Mouse (Mus musculus): ENCODE data around the gene H60c.
"Not testable (repeated sequence)": the region's sequence is repeated elsewhere in the genome, so short reads cannot be mapped to it uniquely, and the experiment has no call there.

The H60c gene

GRCm38 (mm10) chr10:3267671-3268070, at the start of gene H60c:
TSS of gene H60c (minus strand) at chr10:3267771.
- no peak for DNase-seq (ENCODE audit: extremely low read depth, low read depth, low spot score)

DNA sequence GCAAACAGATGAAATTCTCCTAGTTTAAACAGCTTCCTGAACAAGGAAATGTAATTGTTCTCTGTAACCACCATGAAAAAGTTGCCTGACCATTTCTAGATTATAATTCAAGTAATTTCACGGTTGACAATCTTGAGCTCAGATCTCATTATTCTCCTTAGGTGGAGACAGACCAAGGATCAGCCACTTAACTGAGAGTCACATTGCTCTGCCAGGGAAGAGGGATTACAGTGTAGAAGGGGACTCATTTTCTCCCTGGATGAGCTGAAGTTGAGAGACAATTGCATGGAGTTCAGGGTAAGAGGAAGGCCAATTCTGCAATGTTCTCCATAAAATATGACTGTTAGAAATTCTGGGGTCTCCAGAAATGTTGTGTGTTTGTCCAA, 41.2 kb upstream of the H60c start:
- DNase-seq (ENCODE audit: extremely low read depth, low read depth, low spot score) = no peak

DNA sequence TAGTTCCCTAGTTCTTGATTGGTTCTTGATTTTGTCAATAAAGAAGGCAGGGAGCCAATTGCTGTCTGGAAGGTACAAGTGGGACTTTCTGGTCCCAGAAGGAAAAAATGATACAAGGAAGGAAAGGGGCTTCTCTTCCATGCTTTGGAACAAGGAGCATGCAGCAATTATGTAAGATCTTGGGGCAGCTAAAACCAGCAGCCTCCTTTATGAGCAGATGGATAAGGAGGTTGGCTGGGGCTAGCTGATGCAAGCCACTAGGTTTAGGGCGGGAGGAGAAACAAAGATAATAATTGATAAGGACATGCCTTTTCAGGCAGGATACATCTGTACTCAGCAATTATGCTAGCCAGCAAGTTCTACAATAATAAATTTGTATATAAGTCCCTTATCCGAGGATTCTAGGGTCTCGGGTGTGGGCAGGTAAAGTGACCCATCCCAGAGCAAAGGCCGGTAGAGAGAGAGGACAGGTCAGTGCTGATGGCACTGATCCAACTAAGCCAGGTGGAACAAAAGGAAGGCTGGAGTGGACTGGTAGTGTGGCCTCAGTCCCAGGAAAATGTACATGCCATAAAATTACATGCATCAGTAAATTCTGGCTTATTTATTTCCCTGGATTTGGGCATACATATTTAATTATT, 40.7 kb upstream of the H60c start:
- DNase-seq (ENCODE audit: extremely low read depth, low read depth, low spot score) = no peak

DNA sequence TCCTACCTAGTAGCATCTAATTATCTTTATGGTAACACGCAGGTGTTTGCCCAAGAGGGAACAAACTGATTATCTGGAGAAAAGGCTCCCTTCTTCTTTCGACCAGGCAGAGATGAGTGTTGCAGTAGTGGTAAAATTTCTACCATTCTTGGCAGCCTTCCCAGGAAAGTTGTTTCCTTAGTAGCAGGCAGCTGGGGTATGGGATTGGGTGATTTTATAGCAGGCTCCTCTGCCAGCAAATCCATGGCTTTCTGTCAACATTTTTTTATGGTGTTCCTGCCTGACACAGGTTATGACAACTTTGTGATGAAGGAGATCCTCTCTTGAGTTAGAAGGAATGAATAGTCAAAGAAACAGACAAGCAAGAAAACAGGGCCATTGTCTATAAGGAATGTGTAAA, 40.2 kb upstream of the H60c start:
- no peak for DNase-seq (ENCODE audit: extremely low read depth, low read depth, low spot score)

DNA sequence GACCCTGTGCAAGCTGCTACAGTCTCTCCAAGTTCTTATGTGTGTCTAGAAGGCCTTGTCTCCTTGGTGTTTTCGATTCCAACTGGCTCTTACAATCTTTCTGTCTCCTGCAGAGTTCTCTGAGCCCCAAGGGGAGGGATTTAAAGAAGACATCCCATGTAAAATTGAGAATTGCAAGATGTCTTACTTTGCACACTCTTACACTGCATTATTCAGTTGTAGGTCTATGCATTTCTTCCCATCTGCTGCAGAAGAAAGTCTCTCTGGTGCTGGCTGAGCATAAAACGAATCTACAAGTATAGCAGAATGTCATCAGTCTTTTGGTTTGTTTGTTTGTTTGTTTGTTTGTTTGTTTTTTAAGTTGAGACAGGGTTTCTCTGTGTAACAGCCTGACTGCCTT, 26.4 kb upstream of the H60c start:
- no peak for DNase-seq (ENCODE audit: extremely low read depth, low read depth, low spot score)

DNA sequence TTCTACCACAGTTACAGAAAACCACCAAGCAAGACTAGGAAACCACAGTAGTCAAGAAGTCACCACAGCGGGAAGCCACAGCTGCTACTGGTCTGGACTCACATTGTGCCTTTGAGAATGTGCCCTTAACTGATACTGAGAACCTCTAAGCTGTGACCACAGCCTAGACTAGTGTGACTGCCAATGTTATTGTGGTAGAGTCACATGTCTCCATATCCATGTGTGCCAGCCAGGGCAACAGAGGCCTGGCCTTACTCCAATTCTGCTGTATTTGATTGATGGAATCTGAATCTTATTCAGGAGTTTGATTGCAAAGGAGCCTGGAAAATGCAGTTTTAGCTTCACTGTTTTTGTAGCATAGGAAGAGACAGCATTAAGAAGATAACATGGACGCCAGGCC, 13.5 kb upstream of the H60c start:
- DNase-seq (ENCODE audit: extremely low read depth, low read depth, low spot score) = no peak

GRCm38 (mm10) chr10:3274065-3274464, 6.5 kb upstream of the H60c start:
- no peak for DNase-seq (ENCODE audit: extremely low read depth, low read depth, low spot score)

- peak; percentile 57 for DNase-seq (ENCODE audit: extremely low read depth, low read depth, low spot score)
Measured at GRCm38 (mm10) chr10:3271036-3271435, 3.5 kb upstream of the H60c start.

DNA sequence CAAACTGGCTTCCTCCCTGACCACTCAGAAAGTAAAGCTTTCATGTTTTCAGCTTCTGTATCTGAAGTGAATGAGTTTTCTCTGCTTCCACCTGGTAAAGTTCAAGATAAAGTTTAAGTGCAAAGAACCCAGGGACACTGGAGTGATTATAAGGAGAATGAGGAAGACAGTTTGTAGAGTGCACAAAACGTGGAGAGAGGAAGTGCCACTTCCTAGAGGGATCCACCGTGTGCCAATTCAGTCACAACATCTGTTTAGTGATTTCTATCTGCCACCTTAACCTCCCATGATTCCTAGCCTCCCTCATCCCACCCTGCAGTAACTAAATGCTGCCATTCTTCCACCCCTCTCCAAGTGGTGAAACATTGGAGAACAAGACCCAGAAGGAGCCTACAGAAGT, 842 bp downstream of the H60c start:
- no peak for DNase-seq (ENCODE audit: extremely low read depth, low read depth, low spot score)

GRCm38 (mm10) chr10:3262784-3263183, 4.8 kb downstream of the H60c start:
- no peak for DNase-seq (ENCODE audit: extremely low read depth, low read depth, low spot score)

GRCm38 (mm10) chr10:3257391-3257790, 10.2 kb downstream of the H60c start:
- DNase-seq (ENCODE audit: extremely low read depth, low read depth, low spot score) = no peak

GRCm38 (mm10) chr10:3238436-3238835, 29.1 kb downstream of the H60c start:
- not testable (repeated sequence) for DNase-seq (ENCODE audit: extremely low read depth, low read depth, low spot score)

DNA sequence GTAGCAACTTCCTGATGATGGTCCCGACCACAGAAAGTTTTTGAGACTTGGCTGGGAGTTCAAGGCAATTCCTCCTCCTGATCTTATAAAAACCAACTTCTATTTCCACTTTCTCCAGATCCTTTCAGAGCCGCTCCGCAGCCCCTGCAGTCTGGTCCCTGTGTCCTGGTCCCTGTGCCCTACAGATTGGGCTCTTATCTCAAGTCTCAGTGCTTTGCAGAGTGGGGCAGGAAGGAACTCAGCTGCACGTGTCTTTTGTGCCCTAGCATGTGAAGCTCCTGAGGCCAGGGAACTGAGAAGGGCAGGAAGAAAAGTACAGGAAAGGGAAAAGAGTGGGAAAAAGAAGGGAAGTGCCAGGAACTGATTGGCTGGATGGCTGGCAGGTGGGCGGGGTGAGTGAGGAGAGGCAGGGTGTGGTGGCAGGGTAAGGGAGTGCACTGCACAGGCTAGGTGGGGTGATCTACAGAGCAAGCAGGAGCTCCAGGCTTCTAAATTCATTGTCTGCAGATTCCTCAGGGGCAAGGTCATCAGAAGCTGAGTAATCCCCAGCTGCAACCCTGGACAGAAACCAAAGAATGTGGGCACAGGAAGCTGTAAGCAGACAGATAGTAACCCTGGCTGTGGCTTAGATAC, 30.8 kb downstream of the H60c start:
- DNase-seq (ENCODE audit: extremely low read depth, low read depth, low spot score) = no peak

DNA sequence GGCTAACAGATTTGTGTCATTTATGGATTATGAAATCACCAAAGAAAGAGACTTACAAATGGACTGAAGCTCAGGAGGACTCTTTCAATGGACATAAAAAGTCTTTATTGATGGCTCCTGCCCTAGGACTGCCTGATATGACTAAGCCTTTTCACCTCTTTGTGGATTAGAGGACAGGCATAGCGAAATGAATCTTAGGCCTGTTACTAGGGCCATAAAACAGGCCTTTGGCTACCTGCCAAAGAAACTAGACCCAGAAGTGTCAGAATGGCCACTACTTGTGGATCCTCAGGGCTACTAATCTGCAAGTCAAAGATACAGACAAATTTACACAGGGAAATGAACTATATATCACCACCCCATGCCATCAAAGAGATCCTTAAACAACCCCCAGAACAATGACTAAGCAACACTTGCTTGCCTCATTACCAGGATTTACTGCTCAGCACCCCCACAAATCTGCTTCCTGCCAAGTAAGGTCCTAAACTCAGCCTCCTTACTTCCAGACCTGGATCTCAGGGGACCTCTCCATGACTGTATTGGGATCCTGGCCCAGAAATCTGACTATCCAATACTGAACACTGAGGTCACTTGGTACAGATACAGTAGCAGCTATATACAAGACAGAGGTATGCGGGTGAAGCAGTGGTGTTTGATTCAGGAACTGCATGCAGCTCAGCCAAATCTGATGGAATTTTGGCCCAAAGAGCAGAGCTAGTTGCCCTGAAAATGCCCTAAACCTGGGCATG, 39.0 kb downstream of the H60c start:
- DNase-seq (ENCODE audit: extremely low read depth, low read depth, low spot score) = no peak

Measured in fat pad, adult 2 months (tissue).